Mouse (Mus musculus) lung, adult 2 months (tissue): ENCODE results near the gene Brd1. TPM values are rescaled to one million over a fixed set of nuclear protein-coding genes. Genes with fewer than 3 reads are reported as not detected.
A peak's percentile ranks its signal among the peaks of the same experiment; 100 is the strongest.
"Not testable (repeated sequence)": the region's sequence is repeated elsewhere in the genome, so short reads cannot be mapped to it uniquely, and the experiment has no call there.

ENCODE experiments used
- DNase-seq: peaks from one replicate; pipeline ENCODE4 v3.0.0; 2022
- H3K4me1 ChIP-seq: fragments of 200-500 bp; 2 replicates; pipeline ENCODE4 v1.6.1; 2011; ENCODE audit warnings: low read length; ENCODE audit not compliant: control insufficient read depth, insufficient read depth
- H3K4me3 ChIP-seq: fragments of 200-500 bp; replicated peaks from 2 replicates; pipeline ENCODE3; 2011; ENCODE audit warnings: low read depth, mild to moderate bottlenecking, control low read depth, low read length; ENCODE audit errors: extremely low read depth
- CTCF ChIP-seq: fragments of 200-500 bp; IDR thresholded peaks from 2 replicates; pipeline ENCODE4 v1.5.1; 2011; ENCODE audit warnings: mild to moderate bottlenecking, low read length, control low read depth; ENCODE audit not compliant: insufficient read depth
- POLR2A ChIP-seq: fragments of 200-500 bp; IDR thresholded peaks from 2 replicates; pipeline ENCODE4 v1.6.1; 2011; ENCODE audit warnings: low read depth, mild to moderate bottlenecking, control low read depth, low read length, borderline replicate concordance; ENCODE audit errors: extremely low read depth
- WGBS: fragments of 180-500 bp; shearing (Covaris S2); methylation state at CpG from one replicate; pipeline ENCODE4 v1.1.7; 2018; 5-methylcytosine and 5-hydroxymethylcytosine counted together
- polyA plus RNA-seq: library from polyadenylated mRNA; depleted of rRNA; stranded (reverse); fragments of >200 nt; gene quantifications from 2 replicates; pipeline ENCODE4 v1.2.3, GENCODE M21; 2012

The Brd1 gene
- polyA plus RNA-seq, 1 experiment, result 19.8 TPM

DNA sequence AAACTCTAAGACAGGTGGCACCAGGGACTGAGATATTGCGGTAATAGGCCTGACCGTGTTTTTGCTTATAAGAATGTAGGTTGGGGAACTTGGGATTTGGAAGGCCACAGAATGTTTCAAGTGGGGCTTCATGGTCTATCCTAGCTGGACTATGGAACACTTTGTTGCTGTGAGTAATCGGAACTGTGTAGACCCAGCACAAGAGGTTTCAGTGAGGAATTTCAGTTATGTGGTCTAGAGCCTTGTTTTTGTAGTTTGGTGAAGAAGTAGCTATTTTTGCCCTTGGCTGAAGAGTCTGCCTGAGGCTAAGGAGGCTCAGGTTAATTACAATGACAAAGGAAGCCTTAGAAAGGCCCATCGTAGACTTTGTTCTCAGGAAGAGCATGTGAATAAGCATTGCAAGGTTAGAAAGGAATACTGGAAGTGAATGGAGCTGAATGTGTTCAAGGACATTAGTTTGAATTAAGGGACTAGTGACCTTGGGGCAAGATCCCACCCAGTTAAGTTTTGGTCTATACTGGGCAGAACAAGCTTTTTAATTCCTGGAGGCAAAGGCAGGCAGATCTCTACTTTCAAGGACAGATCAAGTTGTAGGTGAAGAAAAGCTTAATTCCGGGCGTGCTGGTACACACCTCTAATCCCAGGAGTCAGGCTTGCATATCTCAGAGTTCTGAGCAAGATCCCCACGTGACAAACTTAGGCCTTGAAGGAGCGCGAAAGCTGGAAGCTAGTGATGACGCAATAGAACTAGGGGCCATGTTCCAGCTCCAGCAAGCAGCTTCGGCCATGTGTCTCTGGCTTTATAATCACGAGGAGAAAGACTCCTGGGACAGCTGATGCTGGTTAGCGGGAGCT is 25.1 kb downstream of the Brd1 start:
- WGBS, result 70% methylated on average over 13 of the region's 13 CpGs
- TF ChIP-seq POLR2A (no peak), CTCF (no peak)
- Histone ChIP-seq H3K4me3 (no peak overlapping the region), H3K4me1 (no peaks in the 10 kb centered on the region)
- DNase-seq, result no peak

DNA sequence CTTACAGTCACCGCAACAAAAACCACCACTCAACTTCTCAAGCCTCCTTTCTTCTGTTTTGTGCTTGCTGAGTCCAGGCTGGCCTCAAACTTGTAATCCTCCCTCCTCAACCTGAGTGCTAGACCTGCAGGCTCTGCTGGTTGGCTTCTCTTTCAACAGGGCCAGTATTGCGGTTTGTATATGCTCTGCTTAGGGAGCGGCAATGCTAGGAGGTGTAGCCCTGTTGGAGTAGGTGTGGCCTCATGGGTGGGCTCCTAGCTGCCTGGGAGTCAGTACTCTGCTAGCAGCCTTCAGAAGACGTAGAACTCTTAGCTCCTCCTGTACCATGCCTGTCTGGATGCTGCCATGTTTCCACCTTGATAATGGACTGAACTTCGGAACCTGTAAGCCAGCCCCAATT is 25.8 kb downstream of the Brd1 start:
- 85% methylated on average over 5 of the region's 5 CpGs for WGBS
- DNase-seq, result no peak
- TF ChIP-seq CTCF, result no peak
- TF ChIP-seq POLR2A, result no peak
- H3K4me1 ChIP-seq, result no peaks in the 10 kb centered on the region; the same call in 1 of the 2 replicates
- no peak overlapping the region for H3K4me3 ChIP-seq

DNA sequence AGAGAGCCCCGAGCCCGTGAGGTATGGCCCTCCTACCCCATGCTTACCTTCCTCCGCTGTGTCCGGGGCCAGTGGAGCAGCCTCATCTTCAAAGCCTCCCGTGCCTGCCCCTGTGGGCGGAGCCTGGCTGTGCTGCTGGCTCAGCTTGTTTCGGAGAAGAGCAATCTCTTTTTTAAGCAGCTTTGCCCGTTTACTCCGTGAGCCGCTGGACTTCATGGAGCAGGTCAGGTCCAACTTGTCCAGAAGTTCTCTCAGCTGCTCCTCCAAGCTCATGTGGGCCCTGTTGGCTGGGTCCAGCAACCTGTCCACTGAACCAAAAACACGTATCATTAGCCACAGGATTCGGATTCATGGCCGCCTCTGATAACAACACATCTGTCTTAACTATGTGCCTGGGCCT is 27.0 kb downstream of the Brd1 start:
- not testable (repeated sequence) for H3K4me1 ChIP-seq, H3K4me3 ChIP-seq, DNase-seq
- WGBS, result 71% methylated on average over 13 of the region's 13 CpGs

DNA sequence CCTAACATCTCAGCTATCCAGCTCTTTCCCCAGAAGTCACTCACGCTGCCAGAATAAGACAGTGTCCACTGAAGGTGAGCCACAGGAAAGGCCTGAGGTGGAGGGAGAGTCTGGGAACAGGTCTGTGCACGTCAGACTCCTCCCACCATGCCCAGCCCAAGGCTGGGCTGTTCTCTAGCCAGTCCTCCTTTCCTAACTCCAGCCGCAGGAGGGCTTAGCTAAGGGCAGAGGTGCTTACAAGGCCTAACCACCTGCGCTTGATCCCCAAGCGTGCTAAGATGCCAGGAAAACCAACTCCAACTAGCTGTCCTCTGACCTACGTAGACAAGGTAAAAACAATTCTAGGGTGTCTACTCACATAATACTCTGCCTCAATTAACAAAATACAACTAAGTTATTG is 27.7 kb downstream of the Brd1 start:
- Histone ChIP-seq H3K4me1 (no peaks in the 10 kb centered on the region; the same call in 1 of the 2 replicates), H3K4me3 (no peak overlapping the region)
- TF ChIP-seq POLR2A, result no peak
- TF ChIP-seq CTCF, result no peak
- WGBS, result 78% methylated on average over 6 of the region's 6 CpGs
- no peak for DNase-seq

DNA sequence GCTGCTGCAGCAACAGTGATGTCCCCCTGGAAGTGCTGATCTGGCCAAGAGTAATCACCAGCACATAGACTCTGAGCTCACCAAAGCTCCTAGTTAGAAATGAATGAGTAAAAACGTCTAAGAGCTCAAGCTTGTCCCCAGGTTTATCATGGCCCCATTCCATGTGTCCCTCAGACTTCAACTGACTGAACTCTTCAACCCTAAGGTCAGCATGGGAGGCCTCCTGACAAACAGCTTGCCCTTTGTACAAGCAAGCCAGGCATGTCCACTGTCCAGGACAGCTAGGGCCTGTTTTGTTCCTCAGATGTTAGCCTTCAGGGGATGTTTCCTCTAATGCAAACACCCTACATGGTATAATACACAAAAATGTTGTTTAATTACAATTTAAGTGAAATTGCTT is 29.7 kb downstream of the Brd1 start:
- Histone ChIP-seq H3K4me1 (peaks cover 2% of the 10 kb centered on the region; the same call in 1 of the 2 replicates), H3K4me3 (no peak overlapping the region)
- 44% methylated on average over 1 of the region's 1 CpGs for WGBS
- TF ChIP-seq POLR2A (no peak), CTCF (no peak)
- no peak for DNase-seq

DNA sequence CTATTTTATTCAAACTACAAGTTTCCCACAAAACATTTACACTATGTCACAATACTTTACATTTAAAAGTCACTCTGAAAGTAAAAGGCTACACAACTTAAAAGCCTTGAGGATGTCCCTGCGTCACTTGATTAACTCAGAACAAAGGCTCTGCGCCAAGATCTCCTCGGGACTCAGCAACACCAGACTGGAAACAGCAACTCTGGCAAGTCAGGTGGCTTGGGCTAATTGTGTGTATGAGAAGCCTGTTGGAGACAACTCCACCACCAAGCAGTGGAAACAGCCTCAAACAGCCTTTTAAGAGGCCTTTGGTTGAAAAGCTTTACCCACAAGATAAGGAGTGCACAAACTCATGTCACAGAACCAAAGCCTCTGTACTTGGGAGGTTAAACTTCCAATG is 31.5 kb downstream of the Brd1 start:
- Histone ChIP-seq H3K4me1 (peaks cover 2% of the 10 kb centered on the region; the same call in 1 of the 2 replicates), H3K4me3 (no peak overlapping the region)
- WGBS, result 41% methylated on average over 3 of the region's 3 CpGs
- TF ChIP-seq POLR2A (no peak), CTCF (no peak)
- DNase-seq, result no peak

DNA sequence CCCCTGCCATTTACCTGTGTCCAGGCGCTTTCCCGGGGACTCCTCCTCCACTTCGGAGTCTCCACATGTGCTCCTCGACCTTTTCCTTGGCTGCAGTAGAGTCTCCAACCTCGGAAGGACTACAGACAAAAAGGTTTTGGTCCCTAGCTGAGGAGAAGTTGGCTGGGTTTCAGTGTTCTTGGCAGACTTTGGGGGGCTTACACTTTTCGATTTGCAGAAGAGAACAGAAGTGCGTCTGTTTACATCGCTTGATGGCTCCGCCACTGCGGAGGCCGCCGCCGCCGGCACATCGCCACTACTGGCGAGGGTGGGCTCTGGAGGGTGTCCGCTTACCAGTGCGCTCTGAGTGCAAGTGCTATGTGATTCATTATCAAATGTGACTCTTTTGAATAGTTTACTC is 33.3 kb downstream of the Brd1 start:
- peaks cover 2% of the 10 kb centered on the region; the same call in 1 of the 2 replicates for H3K4me1 ChIP-seq
- TF ChIP-seq POLR2A (no peak), CTCF (no peak)
- no peak overlapping the region for H3K4me3 ChIP-seq
- no peak for DNase-seq
- WGBS, result 82% methylated on average over 18 of the region's 18 CpGs

DNA sequence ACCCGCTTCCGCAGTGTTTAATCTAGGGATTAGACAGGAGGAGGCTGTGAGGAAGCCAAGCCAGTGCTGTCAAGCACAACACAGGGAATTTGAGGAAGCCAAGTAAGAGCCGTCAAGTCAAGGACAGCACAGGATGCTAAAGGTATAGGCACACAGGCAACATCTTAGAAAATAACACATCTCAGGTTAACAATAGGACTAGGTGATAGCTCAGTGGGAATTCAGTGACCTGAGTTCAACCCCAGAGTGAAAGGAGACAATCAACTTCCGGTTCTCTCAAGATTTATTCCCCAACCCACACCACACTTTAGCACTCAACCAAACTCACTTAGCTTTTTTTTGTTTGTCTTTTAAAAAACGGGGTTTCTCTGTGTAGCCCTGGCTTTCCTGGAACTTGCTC is 34.5 kb downstream of the Brd1 start:
- H3K4me1 ChIP-seq, result peaks cover 2% of the 10 kb centered on the region; the same call in 1 of the 2 replicates
- WGBS, result 73% methylated on average over 5 of the region's 5 CpGs
- TF ChIP-seq POLR2A (no peak), CTCF (no peak)
- no peak overlapping the region for H3K4me3 ChIP-seq
- DNase-seq, result no peak

DNA sequence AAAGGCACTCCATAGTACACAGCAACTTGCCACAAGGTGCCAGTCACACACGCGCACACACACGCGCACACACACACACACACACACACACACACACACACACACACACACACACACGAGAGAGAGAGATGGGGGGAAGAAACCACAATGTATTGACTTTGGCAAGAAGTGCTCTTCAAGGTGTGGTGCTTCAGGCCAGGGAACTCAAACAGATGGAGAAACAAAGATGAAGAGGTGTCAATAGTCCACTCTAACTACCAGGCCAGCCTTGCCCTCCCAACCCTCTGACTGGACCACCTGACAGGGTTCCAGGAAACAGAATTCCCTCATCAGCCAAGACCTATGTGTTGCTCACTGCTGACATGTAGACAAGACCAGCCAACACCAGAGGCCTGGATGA is 36.4 kb downstream of the Brd1 start:
- DNase-seq, result peak; percentile 33
- TF ChIP-seq CTCF (no peak), POLR2A (no peak)
- H3K4me3 ChIP-seq, result no peak overlapping the region
- 64% methylated on average over 5 of the region's 5 CpGs for whole genome bisulfite sequencing
- H3K4me1 ChIP-seq, result peaks cover 6% of the 10 kb centered on the region; the same call in 1 of the 2 replicates

DNA sequence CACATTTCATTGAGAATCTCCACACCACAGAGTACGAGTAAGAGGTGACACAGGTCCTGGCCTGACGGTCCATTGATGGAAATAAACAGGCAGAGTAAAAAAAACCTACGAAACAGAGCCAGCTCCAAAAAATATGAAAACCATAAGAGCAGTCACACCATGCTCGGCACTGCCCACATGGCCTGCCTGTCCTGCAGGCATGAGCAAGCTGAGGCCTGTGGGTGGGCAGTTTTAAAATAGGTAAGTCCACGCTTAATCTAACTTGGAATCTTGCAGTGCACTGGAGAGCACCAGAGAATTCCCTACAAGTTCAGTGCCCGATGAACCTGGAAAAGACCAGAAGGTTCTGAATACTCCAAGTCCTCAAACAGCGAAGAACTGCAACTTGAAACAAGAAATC is 38.0 kb downstream of the Brd1 start:
- TF ChIP-seq POLR2A (no peak), CTCF (no peak)
- DNase-seq, result no peak
- WGBS, result 89% methylated on average over 7 of the region's 7 CpGs
- Histone ChIP-seq H3K4me1 (peaks cover 6% of the 10 kb centered on the region; the same call in 1 of the 2 replicates), H3K4me3 (no peak overlapping the region)
